Mouse (Mus musculus) thymus, postnatal 36 days (tissue): Measurements from ENCODE around the gene Nr1i3.

Source experiments
- DNase-seq, 2 experiments: peaks; one replicate each; pipeline ENCODE4 v3.0.0; 2022; ENCODE audit warnings: mixed read lengths in 2 of 2

Nr1i3 gene

GRCm38 (mm10) chr1:171213801-171214496, at the start of gene Nr1i3:
Nr1i3 (plus strand) TSS chr1:171213970.
- no peak for DNase-seq

DNA sequence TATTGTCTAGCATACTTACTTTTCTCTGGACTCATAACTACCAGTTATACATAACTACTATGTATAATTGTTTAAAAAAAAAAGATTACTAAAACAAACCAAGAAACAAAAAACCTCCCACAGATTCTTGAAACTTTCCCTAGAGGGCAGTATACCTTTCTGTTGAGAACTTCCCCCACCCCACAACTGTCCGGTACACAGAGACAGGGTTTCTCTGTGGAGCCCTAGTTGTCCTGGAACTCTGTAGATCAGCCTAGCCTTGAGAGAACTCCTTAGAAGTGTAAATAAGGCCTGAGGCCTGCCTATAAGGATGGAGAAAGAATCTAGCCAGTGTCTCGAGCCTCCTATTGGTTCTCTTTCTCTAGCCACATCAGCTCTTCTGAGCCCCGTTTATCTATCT, 49.5 kb upstream of the Nr1i3 start:
- no peak for DNase-seq

- DNase-seq: no peak
Observed at GRCm38 (mm10) chr1:171165629-171166345, 48.0 kb upstream of the Nr1i3 start.

- DNase-seq: no peak
Observed at GRCm38 (mm10) chr1:171168906-171169305, 44.9 kb upstream of the Nr1i3 start.

DNA sequence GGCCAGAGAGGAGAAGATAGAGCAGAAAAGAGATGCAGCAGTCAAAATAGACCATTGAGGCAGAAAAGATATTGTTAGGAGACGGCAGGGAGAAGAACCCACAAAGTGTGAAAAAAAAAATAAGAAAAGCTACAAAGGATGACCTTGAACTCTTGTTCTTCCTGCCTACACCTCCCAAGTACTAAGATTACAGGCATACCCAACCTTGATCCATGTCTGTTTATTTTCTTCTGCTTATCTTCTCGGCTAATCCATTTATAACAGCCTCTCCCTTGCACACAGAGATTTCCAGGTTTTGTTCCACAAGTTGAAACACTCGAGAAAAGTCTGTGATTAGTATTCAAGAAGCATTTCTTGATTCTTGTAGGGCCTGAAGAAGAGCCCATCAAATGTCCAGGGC, 43.9 kb upstream of the Nr1i3 start:
- no peak for DNase-seq

- DNase-seq: no peak
Observed at GRCm38 (mm10) chr1:171171138-171171537, 42.6 kb upstream of the Nr1i3 start.

DNA sequence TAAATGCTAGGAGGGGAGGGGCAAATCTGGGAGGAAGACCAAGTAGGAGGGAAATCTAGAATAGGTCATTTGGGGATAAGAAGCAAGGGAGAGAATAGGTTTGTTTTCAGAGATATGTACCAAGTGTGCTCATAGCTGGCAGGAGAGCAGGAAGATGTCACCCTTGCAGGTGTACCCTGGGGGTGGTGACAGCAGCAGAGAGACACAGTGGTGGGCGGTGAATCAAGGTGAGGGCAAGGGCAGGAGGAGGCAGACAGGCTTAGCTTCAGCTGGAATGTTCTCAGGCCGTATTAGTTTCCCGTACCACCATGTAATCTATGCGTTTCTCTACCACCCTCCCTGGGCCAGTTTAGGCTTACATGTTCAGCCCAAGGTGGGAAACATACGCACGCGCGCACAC, 41.0 kb upstream of the Nr1i3 start:
- DNase-seq: no peak

- no peak for DNase-seq
Observed at GRCm38 (mm10) chr1:171179487-171180171, 34.1 kb upstream of the Nr1i3 start.

- no peak for DNase-seq
Observed at GRCm38 (mm10) chr1:171183025-171183424, 30.7 kb upstream of the Nr1i3 start.

DNA sequence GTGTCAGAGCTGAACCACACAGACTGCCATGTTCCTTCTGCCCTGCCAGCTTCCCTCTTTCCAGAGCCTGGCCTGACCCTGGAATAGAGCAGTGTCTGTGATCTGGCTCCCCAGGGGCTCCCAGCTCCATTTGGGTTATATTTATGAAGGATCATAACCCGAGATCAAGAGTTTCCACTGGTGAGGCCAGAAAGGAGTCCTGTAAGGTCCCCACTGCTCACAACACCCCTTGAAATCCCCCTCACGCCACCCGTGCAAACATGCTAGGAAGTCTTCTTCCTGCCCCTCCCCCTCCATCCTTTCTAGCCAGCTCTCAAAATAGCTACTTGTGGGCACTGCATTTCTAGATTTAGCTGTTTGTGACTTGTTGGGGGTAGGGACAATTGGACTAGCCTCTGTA, 30.1 kb upstream of the Nr1i3 start:
- no peak for DNase-seq

- DNase-seq: peak in 1 of 2 experiments; percentile 17
Observed at GRCm38 (mm10) chr1:171184314-171184713, 29.5 kb upstream of the Nr1i3 start.

DNA sequence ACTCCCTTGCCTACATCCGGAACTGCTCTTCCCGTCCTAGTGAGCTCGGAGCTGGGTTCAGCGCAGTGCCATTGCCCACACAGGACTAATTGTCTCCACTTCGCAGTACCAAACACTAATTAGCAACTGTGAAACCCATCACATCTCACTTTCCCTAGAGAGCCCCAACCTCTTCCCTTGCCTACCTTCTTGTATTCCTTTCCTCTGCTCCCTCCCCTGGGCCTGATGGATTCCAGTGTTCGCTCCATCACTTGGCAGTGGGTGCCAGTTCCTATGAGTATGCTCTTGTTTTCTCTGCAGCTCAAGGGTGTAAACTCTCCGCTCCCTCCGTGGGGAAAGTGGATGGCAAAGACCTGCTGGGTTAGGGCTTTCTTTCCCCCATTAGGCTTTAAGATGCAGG, 28.1 kb upstream of the Nr1i3 start:
- DNase-seq: no peak

DNA sequence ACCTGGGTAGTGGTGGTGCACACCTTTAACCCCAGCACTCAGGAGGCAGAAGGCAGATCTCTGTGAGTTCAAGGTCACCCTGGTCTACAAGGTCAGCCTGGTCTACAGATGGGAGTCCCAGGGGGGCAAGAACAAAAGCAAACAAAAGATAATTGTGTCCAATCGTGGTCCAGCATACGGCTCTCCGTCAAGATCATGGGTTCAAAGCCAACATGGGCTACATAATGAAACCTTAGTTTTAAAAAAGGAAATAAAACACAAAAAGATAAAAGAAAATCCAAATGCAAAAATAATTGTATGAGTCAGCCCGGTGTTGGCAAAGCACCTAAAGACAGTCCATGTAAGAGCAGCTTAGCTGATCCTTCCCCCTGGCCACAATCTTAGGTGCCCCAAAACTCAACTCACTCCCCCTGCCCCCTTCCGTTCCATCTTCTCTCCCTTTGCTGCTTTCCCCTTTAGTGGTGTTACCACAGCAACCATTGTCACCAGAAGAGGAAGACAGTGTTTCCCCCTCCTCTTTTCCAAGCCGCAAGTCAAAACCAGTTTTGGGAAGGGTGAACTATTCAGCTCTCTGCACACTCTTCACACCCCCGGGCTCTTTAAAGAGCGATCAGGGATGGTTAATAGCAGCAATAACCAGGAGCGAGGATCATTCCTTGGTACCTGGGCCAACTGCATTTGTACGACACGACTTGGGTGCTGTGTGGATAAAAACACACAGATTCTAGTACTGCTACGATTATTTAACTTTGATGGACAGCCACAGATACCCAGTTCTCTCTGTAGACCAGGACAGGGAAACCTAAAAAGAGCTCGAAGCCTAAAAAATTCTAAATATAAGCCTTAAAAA, 25.7 kb upstream of the Nr1i3 start:
- DNase-seq: no peak

DNA sequence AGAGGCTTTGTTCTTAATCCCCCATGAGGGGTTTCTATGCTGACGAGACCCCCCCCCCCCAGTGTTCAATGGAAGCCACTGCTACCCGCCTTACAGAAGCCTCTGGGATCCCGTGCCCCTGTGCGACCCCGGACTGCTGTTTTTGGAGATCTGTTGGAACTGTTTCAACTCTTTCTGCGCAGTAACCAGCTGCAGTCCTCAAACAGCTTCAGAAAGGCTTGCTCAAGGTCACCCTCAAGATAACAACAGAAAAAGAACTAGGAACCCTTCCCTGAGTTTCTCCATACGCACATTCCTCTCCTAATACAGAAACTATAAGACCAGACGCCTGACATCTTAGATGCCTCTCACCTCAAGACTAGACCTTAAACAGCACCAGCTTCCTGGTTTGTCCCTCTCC, 24.7 kb upstream of the Nr1i3 start:
- no peak for DNase-seq

DNA sequence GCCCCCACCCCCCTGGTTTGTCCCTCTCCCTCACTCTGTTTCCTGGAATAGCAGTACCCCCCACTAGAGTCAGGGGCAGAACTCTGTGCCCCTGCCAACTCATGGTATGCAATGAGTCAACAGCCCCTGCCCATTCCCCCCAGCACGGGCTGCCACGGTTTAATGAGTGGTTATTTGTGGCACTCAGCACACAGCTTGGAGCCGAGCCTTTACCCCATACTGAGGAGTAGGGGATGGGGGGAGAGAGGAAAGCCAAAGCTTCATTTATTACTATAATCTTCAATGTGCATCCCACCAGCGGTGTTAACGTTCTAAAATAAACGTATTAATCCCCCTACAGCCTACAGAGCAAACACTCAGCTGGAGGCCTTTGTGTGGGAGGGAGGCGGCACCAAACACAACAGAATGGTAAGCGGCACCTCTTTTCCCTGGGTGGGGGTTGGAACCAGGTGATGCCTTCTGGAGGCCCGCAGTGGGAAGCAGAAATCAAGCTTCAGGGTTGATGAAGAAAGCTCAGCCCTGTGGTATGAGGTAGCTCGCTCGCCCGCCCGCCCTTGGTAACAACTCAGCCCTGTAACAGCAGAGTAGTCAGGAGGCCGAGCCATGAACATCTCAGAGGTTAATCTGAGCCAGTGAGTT, 24.2 kb upstream of the Nr1i3 start:
- DNase-seq: no peak

GRCm38 (mm10) chr1:171190832-171191231, 22.9 kb upstream of the Nr1i3 start:
- DNase-seq: no peak

DNA sequence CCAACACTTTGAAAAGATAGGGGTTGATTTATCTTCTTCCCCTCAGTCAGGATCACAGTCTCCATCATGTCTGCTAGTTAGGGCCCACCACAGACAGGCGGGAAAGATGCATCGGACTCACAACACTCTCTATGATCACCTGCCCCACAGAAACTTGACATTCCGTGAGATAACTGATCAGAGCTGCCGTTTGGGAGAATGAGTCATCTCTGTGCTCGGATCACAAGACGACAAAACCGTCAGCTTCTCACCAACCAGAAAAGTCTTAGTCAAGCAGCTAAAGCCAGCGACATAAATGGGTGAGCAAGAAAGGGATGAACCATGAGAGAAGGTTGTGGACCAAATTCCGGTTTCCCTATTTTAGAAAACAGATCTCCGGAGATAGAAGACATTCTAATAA, 21.5 kb upstream of the Nr1i3 start:
- no peak for DNase-seq

- no peak for DNase-seq
Observed at GRCm38 (mm10) chr1:171193093-171193840, 20.5 kb upstream of the Nr1i3 start.

DNA sequence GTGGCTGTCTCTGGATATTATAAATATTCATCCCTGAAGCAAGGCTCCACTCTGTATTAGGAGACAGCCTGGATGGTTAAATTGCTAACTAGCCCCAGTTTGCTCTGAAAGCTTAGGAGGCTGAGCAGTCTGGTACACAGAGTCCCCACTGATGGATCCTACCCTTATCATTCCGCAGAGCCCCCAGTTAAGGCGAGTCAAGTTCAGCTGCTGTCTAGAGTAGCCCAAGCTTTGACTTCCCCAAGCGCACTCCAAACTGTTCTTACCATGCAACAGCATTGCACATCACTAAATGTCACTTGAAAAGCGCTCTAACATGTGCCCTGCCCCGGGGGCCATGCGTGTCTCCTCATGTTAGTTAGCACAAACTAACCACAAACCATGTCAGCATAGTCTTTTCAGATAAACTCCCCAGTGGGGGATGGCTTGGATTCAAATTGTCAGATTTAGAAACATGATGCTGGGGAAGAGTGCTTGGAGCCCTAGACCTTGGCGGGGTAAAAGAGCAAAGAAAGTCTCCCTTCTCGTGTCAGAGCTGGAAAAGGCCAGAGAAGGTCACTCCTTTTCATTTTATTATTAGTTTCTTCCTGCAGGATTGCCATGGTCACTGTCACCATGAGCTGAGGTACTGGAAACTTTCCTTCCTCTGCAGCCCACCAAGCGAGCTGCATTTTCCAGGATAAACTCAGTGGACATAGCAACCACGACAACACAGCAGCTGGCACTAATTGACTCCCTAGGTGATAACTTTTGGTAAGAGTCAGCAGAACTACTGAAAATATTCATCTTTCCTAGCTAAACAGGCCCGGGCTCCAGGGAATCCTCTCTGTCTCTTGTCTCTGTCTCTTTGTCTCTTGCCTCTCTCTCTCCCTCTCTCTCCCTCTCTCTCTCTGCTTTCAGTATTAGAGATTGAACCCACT, 19.6 kb upstream of the Nr1i3 start:
- no peak for DNase-seq

DNA sequence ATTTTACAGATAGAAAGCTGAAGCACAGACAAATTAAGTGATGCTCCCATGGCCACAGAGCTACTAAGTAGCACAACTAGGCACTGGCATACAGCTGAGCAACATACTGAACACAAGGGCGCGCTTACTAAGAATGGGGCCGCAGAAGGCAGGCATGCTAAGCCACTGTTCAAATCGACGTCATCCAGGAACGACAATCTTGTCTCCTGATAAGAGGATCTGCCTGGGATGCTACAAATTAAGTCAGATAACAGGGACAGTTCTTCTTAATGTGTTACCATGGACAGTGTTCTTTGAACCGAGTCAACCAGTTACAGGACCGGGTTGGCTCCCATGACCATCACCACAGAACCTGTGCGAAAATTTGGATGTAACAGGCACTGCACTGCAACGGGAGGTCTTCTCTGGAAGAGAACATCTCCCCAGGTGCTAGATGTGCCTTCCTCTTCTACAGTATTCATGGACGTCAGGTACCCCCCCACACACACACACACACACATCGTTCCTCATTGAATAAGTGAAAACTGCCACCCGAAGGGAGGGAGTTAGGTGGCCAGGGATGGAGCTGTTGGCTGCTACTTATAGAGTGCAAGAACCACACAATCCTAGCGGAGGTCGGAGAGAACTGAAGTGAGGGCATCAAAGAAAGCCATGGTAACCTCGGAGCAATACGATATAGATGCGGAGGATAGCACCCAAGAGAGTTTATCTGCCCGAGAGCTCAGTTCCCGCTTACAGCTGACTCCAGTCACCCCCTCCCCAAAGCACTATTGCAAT, 18.5 kb upstream of the Nr1i3 start:
- DNase-seq: no peak
